Mouse (Mus musculus) E14TG2a.4 (cell line): Measurements from ENCODE around the gene Cnot3.

ENCODE experiments used
- CTCF ChIP-seq: conservative IDR thresholded peaks from 2 replicates; pipeline ENCODE4 v1.5.1; 2014; ENCODE audit warnings: low read length
- POU5F1 ChIP-seq: IDR thresholded peaks from 2 replicates; pipeline ENCODE4 v1.6.1; 2014; ENCODE audit warnings: low read length, borderline replicate concordance

DNA sequence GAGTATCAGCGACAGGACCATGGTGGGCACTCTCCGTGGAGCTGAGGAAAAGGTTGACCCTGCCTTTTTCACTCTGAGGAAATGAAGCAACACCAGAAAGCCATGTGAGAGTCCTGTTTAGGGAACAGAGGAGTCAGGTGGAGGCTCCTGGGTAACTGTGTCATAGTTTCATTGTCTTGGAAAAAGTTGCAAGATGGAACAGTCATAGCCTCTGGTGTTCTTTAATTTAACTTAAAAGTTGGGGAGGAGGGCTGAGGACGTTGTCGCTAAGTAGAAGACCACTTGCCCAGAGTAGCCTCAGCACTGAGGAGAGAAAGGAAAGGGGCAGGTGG is 29.0 kb upstream of the Cnot3 start, which contains the start of gene Oscar:
- TF ChIP-seq CTCF (no peak), POU5F1 (no peak)
